Mouse (Mus musculus) liver, postnatal 0 days (tissue): ENCODE measurements at regions not wholly inside any gene's neighbourhood (a gene's known extent, or its start where the extent isn't known, plus 50 kb on each side); places are given as distances from the start of the nearest gene placed in this dataset.

Experiments
- CTCF ChIP-seq: sonication (generic); IDR thresholded peaks from 2 replicates; pipeline ENCODE4 v1.5.1; 2016; ENCODE audit warnings: antibody characterized with exemption, low read depth
- EP300 ChIP-seq: IDR thresholded peaks from 2 replicates; pipeline ENCODE4 v1.6.1; 2016; ENCODE audit warnings: antibody characterized with exemption, low read depth, mild to moderate bottlenecking

- TF ChIP-seq CTCF, result no peak
- no peak for TF ChIP-seq EP300
Measured at GRCm38 (mm10) chr16:24139109-24139508, 150.5 kb upstream of the Bcl6 start.
